Mouse (Mus musculus) c-Kit-positive CD71-positive TER-119-negative erythroid progenitor cells, embryonic 14.5 days (primary cell): ENCODE measurements at regions not wholly inside any gene's neighbourhood (a gene's known extent, or its start where the extent isn't known, plus 50 kb on each side); places are given as distances from the start of the nearest gene placed in this dataset.

Experiments
- DNase-seq: peaks from one replicate; pipeline ENCODE4 v3.0.0-alpha.2; 2013; ENCODE audit warnings: low read depth

DNA sequence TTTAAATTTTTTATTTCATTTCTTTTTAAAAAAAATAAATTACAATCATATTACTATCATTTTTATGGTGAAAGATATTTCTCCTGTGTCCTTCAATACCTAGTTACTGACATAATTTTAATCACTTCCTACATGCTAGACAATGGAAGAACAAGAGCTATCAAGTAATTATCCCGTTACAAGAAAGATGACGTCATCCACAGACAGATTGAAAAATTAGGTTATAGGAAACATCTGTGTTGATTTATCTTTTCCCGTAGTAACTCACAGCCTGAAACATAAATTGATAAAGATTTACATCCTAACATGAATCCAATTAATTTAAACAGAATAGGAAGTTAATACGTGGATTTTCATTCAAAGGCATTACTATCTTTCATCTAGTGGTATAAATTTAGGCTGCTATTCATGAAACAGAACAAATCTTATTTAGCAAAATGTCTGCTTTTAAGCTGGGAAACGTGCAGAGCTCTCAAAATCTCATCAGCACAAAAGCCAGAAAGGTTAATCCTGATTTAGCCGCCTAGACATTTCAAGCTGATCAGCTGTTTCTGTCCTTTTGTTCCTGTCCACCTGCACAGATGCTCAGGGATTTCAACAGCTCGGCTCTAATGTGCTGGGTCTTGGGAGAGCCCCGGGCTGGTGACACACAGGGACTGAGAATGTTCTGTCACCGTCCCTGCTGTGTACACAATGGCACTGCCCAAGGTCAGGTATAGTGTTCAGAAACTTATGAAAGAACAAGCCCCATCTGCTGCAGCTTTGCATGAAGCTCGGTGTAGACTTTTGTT lies 189.0 kb upstream of the Cd180 start:
- DNase-seq = no peak

DNA sequence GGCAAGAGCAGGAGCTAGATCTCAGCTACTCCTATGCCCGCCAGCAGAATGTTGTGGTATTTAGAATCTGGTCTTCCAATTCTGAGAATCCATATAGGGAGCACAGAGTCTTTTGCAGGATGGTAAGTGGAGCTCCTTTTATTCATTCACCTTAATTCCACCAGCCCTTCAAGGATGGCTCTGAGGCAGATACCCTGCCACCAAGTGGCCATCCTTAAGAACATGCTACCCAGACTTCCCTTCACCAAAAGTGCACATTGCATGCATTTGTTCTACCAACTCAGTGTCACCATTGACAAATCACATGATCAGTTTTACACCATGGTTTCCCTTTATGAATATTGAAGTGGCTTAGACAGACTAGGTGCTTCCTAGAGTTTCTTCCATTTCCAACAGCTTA lies 186.1 kb upstream of the Cd180 start:
- no peak for DNase-seq

DNA sequence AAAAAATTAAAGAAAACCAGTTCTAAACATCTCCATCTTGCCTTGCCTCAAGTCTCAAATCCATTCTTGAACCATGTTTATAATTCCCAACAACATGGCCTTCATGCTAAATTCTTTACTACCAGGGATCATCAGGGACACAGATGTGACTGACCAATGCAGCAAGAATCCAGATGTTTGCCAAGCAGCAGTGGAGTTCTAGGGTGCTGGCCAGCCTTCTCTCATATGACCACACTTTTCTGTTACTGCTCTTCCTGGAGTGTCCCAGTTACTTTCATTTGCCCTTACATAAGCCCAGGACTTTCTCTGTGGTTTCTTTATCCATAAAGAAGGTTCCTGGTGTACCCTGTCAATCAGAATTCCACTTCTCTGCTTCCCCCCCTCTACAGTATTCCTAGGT lies 185.4 kb upstream of the Cd180 start:
- no peak for DNase-seq

DNA sequence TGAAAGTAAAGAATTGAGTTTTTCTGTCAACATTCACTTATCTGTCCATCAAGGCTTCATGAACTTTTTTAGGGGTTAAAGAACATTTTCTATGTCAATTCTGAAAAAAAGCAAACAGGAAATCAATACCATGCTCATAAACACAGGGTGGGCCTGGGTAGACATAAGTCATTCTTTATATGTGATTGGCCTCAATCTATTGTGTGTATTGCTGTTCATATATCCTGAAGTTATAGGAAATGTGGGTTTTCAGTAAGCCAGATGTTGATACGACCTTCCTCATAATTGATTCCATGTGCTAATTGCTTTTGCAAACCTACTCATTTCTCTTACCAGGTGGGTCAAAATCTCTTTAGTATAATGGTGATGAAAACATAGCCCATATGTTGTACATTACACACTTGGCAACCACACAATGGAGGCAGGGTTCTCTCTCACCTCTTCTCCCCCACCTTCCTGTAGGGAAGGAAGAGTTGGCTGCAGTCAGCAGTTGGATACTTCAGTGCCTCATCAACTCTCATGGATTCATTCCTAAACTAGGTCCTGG lies 182.6 kb upstream of the Cd180 start:
- DNase-seq = no peak

DNA sequence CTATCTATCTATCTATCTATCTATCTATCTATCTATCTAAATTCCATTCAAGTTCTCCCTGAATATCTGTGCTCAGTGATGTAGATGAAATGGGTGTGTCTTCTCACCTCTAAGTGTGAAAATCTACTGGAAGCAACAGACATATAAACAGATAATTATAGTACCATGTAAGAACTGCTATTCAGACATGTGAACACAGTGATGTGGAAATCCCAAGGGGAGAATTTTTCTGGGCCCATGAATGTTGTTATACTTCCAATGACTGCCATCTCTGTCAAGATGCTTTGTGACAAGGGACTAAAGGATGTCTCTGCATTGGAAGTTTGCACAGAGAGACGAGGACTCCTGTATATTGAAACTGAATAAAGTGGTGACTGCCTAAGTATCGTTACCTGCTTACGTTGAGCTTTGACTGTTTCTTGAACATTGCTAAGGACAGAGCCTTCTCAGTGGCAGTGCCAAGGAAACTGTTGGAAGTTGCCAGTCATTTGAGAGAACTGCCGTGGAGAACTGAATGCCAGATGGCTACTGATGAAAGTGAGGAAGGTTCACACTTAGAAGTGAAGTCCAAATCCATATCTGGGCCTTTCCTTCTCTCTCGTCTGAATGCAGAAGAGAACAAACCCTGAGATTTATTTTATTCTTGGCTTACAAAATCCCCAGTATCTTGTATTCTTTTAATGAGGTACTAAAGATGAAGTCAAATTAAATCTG lies 175.0 kb upstream of the Cd180 start:
- DNase-seq = no peak

DNA sequence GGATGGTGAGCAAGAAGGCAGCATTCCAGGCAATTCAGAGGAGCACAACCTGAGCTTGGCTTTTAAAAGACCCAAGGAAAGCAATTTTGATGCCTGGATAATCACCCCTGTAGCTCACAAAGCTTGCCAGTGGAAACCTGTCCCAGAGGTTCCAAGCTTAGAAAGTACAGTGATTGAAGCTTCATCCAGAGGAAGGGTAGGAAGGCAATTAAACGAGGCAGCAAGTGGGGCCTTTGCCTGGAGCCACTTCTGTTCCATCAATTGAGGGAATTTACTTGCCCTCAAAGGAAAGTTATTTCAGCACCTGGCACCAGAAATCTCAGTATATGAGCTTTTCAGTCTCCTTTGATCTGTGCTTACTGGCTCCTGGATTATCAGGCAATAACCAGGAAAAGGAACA lies 171.9 kb upstream of the Cd180 start:
- DNase-seq = no peak

DNA sequence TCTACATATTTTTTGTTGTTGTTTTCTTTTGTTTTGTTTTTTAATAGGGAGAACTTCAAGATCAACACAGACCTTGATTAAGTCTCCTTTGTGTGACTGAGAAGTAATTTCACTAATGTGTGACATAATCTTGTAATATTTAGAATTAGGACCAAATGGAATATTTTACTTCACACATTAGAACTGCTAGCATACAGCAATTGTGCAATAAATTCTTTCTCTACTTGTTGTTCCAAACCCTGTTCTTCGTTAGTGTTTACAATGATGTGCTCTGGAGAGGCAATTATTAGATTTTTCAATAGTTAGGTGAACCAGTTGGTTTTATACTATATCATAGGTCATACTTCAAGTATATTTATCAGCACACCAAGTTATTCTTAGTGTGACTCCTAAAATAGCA lies 171.3 kb upstream of the Cd180 start:
- no peak for DNase-seq

DNA sequence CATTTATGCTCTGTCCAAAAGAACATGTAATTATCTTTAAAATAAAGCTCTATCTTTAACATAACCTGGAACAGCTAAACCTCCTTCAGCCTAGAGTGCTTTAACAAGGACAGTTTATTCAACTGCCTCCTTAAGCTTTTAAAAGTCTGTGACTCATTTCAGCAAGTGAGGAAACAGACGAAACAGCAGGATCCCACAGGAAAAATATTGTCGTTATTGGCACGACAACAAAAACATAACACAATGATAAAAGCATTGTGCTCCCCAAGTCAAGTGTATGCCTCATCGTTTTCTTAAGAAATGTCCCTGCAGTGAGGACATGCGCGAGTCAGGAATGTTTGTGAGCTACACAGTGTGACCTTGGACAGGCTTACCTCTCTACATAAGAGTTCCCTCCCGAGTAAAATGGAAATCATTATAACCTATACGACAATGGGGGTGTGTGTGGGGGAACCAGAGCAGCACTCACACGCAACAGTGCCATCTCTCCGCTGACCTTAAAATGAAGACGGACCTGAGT lies 166.7 kb upstream of the Cd180 start:
- no peak for DNase-seq

DNA sequence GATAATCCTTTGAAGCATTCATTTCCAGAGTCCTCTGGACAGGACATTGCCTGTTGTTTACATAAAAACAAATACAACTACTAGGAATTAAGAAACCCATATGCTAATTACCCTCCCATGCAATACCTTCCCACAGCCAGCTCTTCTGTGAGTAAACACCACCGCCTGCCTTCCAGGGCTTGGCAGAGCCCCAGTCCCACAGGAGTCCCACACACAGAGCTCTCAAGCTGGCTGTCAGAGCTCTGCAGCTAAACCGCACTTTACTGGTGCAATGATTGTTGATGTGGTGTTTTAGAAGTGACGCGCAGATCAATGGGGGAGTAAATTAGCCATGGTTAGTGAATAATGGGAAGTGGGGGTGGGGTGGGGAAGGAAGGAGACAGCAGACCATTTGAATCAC lies 159.6 kb upstream of the Cd180 start:
- DNase-seq = no peak

DNA sequence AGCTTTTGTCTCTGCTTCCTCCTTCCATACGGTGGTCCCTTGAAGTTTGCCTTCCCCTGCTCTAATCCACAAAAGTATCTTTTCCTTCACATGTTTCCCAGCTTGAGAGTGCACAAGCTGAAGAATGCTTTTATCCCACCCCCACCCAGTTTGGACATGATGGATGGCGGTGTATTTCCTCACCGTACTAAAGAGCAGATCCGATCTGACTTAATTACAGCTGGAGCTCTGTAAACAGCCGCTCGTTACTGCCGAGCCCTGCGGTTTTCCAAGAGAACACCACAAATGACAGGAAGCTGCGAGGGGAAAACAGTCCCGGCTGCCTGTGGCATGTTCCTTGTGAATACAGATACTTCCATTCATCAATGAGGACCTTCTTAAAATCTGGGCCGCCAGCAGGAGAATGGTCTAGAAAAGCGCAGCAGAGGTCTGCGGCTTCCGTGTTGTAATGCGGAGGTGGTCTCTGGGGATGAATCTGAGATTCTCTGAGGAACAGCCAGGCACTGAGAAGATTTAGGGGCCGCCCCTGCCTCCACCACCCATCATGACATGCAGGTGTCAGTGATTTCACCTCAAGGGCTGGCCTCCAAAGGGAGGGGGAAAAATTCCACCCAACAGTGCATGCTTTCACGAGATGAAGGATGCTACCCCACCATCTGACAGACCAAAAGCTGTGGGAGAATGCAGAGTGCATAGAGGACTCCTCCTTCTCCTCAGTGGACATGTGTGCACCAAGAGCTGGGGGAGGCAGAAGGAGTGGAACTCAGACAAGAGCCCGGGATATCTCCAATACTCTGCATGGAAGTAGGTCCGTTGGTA lies 155.7 kb upstream of the Cd180 start:
- no peak for DNase-seq

DNA sequence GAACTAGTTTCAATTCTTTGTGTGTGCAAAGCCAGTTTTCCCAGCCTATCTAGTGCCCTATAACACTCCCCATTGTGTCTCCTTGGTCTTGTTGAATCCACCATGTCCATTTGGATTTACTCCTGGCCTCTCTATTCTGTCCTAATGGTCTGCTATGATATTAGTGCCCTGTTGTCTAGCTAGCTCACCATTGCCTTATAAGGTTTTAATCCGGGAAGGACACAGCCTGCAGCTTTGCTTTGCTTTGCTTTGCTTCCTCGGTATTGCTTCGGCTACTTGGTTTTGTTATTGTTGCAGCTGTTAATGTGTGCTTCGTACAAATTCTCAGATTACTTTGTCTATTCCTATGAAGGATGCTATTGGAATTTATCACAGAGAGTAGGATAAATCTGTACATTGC lies 152.9 kb upstream of the Cd180 start:
- no peak for DNase-seq

DNA sequence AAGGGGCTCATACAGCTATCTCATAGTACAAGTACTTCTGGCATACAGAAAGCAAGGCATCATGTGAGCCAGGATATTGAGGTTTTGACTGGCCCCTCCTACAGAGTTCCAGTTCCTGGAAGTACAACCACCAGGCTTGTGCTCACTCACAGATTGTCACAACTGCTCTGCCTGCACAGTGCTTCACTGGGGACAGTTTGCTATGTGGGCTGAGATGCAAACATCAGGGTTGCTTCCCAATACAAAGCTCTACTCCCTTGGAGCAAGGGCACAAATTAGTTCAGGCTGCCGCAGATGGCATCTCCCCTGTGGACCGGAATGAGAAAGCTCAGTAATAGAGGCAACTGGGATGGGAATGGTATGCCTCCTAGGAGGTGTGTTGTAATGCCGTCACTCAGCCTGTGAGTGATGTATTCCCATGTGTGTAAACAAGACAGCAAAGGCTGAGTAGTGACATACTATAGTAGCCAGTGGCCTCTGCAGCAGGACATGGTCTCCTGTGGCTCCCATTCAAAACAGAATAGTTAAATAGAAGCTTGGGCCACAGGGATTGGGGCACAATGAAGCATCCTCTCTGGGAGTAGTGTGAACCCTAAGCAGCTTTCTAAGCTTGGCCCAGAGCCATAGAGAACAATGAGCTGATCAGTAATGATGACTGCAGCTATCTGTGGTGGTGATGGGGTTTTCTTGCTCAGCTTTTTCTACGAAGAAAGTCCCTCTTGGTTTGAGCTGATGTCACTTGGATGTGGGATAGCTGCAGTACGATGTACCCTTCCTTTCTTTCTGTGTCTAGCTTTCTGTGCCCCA lies 148.8 kb upstream of the Cd180 start:
- DNase-seq = no peak

DNA sequence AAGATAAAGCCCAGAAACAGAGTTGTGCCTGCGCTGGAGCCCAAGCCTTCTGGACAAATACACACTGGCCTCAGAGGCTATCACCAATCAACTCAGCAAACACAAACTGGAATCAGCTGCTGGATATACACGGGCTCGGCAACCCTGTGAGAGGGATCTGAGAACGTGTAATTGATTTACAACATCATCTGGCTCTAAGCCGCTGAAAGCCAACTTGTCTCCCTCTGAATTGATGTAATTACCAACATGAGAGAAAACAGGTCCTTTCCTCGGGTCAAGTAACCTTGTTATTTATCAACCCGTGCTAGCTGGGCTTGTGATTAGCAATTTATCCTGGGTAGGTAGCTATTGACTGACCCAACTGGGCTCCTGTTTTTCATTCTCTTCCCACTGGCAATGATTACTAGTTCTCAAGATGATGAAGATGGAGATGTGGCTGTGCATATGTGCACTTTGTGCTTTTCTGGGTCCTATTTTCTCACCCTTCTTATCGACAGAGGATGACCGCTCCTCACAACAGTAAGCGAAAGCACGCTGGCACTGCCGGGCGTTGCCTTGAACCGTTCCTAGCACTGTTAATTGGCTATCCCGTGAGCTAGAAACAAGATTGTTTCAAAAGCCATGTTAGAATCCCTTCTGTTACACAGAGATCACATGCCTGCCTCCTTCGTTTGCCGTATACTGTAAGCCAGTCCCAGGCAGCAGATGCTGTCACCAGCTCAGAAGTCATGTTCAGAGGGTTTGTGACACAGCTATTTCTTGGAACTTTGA lies 147.3 kb upstream of the Cd180 start:
- no peak for DNase-seq

DNA sequence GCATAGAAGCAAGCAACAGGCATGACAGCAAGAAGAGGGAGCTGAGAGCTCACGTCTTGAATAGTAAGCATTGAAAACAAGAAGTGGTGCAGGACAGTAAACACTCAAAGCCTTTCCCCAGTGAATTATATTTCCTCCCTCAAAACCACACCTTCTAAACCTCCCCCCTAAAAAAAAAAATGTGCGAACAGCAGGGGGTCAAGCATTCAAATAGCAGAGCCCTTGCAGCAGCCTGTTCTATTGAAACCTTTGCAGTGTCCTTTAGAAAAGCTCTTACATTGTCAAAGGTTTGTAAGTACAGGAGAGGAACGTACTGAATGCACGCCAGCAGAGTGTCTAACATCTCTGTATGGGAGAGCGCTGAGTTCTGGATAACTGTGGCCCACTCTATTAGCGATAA lies 145.1 kb upstream of the Cd180 start:
- DNase-seq = no peak

DNA sequence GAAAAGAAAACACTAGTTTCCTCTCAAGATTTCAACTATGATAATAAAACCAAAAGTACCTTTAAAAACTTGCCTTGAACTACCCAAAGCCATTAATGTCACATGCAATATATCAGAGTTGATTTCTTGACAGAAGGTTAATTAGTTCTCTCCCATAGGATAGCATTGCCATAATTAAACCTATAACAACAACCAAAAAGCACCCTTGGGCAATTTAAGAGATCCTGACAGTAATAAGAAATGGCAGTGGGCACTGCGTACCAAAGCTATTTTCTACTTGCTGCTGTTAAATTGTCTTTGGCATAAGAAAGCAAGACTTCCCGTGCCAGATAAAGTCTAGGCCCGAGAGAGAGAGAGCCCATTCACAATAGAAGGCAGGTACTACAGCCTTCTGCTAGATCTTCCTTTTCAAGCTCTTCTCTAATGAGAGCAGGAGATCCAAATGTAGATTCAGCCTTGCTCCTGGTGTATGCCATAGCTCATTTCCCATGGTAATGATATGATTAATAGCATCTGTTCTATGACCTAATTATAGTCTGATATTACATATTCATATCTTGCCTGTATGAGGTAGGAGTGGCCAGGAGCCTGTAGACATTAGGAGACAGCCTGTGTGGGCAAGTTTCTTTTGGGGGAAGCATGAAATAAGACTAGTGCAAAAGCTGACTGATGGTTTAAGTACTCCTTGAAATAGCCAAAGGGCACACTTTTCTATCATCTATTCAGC lies 126.3 kb upstream of the Cd180 start:
- DNase-seq = no peak

DNA sequence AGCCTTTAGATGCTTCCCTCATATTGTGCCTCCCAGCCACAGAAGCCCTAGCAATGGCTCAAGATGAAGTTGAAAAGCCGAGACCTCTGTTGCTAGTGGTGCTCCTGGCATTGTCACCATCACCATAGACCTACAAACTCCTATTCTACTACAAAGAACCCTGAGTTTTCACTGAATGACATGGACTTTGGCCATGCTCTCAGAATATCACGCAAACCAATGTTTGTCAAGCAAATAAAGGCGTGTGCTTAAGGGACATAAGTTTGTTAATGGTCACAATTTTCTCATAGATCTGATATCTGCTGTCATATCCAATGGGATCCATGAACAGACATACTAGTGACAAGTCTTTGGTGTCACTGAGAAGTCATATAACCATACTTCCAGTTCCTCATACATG lies 123.8 kb upstream of the Cd180 start:
- DNase-seq = no peak

DNA sequence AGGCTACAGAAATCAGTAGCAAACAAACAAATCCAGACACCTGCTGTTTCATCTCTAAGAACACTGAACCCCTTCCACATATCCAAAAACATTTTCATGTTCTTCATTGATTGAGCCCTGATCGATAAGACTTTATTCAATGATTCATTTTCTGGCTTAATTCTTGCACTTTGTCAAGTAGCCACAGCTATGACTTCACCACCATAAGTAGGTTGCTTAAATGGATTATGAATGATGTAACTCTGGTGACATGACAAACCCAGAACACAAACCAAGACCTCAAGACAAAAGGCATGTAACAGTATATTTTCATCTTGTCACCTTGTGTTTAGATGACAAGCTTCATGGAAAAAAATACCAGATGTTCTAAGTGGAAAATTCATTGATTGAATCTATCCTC lies 123.1 kb upstream of the Cd180 start:
- no peak for DNase-seq

DNA sequence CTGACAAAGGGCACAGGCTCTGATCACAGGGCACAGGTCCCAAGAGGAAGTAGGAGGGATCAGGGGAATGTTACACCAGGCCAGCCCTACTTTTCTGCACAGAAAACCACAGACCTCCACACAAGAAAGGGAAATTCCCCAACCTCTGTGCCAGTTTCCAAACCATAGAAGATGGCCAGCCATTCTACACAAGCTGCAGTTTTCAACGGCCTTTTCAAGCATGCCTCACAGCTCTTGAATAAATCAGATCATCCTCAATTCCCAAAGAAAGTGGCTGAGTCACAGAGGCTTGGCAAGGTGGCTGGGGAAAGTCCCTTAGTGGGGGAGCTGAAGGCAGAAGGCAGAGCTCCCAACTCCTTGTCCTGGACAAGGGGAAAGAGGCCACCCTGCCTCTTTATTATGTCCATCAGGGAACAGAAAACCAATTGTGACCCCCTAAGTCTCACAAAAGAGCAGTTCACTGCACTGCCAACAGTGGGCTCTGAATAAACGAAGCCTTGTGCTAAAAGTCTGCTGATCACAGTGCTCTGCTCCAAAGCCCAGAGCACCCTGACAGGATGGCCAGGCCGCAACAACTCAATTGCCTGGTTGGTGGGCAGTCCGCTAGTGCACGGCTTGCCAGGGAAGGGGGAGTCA lies 120.0 kb upstream of the Cd180 start:
- DNase-seq = no peak

DNA sequence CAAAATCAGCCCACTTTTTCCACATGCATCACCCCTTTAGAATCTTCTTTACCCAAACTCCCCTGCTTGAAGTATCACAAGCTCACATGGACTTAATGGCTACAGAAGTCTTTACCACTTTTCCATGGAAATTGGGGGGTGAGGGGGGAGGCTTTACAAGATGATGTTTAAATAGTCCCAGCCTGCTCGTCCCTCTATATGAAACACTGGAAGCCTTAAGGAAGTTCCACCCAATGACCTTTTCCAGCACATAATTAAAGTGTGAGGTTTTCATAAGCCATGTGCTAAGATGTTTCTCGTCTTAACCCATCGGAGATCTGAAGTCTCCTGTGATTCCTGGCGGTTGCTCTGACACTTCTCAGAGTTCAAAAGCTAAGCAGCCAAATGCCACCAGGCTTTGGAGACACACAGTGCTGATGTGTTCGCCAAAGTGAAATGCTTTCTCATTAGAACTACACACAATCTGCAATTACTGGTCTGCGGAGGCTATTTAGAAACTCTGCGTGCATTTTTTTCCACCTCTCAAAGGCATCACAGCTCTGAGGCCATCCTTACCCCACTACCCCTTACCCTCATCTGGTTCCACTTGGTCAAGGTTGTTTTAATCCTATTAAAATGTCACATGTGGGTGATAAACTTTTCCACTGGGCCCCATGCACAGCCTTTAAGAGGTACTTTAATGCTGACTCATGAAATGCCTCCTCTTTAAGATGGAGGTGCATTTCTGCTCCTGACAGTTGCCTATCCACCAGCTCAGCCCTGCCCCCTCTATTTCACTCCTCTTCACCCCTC lies 116.3 kb upstream of the Cd180 start:
- no peak for DNase-seq
